8 mouse cellular contexts compared by ENCODE assay signal in genomic region chr13:30085446-30085845, GRCm38 (mm10). TPM values are rescaled to one million over a fixed set of nuclear protein-coding genes. Genes with fewer than 3 reads are reported as not detected.
DNase-seq lines count a peak whose midpoint lies in the region; ATAC-seq and TF ChIP-seq lines count a peak whose summit lies in the region.
"Had no signal": no experiment of that assay in that cellular context is flagged by ENCODE, and none has a peak within 500 bp of the region (broad histone marks: within the 10 kb centered on the region; RNA-seq: fewer than 3 reads in every experiment).

No protein-coding gene starts in this region.

- DNase-seq in left cerebral cortex, adult 2 months (ENCODE audit: extremely low spot score in 1 of 2, low spot score in 2 of 2) = no peak
- no peak for DNase-seq in left cerebral cortex, postnatal 36 days (ENCODE audit: low spot score in 2 of 2)
- DNase-seq in NIH3T3 (ENCODE audit: low read depth) = peak; percentile 1
- DNase-seq in forebrain, postnatal 0 days = no peak
- DNase-seq in midbrain, embryonic 14.5 days = peak; percentile 33
- no peak for DNase-seq in adrenal gland, adult (ENCODE audit: inconsistent age in 2 of 2, low spot score in 1 of 2)
- DNase-seq in T-cell, adult 2 months (ENCODE audit: low spot score) = no peak

- H3K4me2 ChIP-seq in forebrain, postnatal 0 days (ENCODE audit: low read depth) = no peak overlapping the region
- H3K4me2 ChIP-seq in midbrain, embryonic 14.5 days (ENCODE audit: low read length) = no peak overlapping the region

- intact Hi-C loops in left cerebral cortex, adult 2 months (cut with DNase I) = loop anchor here (1.0 to 10.0 kb wide), 4 partner anchors 101 to 1131 kb away; partner anchors contain the start of genes Cdkal1 and Sox4
- intact Hi-C loops in left cerebral cortex, postnatal 36 days (cut with DNase I) = loop anchor here (1.0 to 5.0 kb wide), 2 partner anchors 103 to 230 kb away; partner anchors contain the start of gene Cdkal1

- H3K4me3 ChIP-seq in left cerebral cortex, adult 2 months = peak overlapping the region; percentile 29; the same call in 1 of the 2 replicates
- H3K4me3 ChIP-seq in forebrain, postnatal 0 days (ENCODE audit: low read depth, low read length) = no peak overlapping the region
- H3K4me3 ChIP-seq in midbrain, embryonic 14.5 days (replicated peaks; ENCODE audit: low read depth, low read length) = no peak overlapping the region

- H3K4me1 ChIP-seq in forebrain, postnatal 0 days (ENCODE audit: insufficient read depth) = no peaks in the 10 kb centered on the region
- H3K4me1 ChIP-seq in midbrain, embryonic 14.5 days (ENCODE audit: control insufficient read depth, insufficient read depth, low read length) = no peaks in the 10 kb centered on the region

- H3K9ac ChIP-seq in forebrain, postnatal 0 days = no peak overlapping the region
- H3K9ac ChIP-seq in midbrain, embryonic 14.5 days (replicated peaks; ENCODE audit: low read length) = no peak overlapping the region

- H3K27ac ChIP-seq in left cerebral cortex, adult 2 months = no peak overlapping the region; the same call in 1 of the 2 replicates
- no peak overlapping the region for H3K27ac ChIP-seq in forebrain, postnatal 0 days (ENCODE audit: low read depth, low read length)
- H3K27ac ChIP-seq in midbrain, embryonic 14.5 days (replicated peaks; ENCODE audit: low read depth, low read length) = no peak overlapping the region
- H3K27ac ChIP-seq: macrophage had no signal

- H3K27me3 ChIP-seq in forebrain, postnatal 0 days (ENCODE audit: insufficient read depth, low read length) = no peaks in the 10 kb centered on the region
- H3K27me3 ChIP-seq in midbrain, embryonic 14.5 days (ENCODE audit: control insufficient read depth, insufficient read depth, low read length) = no peaks in the 10 kb centered on the region

- WGBS in forebrain, postnatal 0 days = 64% methylated on average over 4 of the region's 4 CpGs
- 73% methylated on average over 4 of the region's 4 CpGs for WGBS in midbrain, embryonic 14.5 days

- no peak for TF ChIP-seq CTCF in left cerebral cortex, adult 2 months (IDR thresholded peaks at IDR 0.05)
- TF ChIP-seq CTCF in forebrain, postnatal 0 days (IDR thresholded peaks at IDR 0.05; ENCODE audit: low read depth) = no peak

- ATAC-seq in forebrain, postnatal 0 days = peak; percentile 54; the same call in 1 of the 2 replicates
- ATAC-seq in midbrain, embryonic 14.5 days (ENCODE audit: low FRiP score, low TSS enrichment) = no peak

- H3K9me3 ChIP-seq in forebrain, postnatal 0 days (ENCODE audit: low read length) = no peaks in the 10 kb centered on the region
- no peaks in the 10 kb centered on the region for H3K9me3 ChIP-seq in midbrain, embryonic 14.5 days (ENCODE audit: control insufficient read depth, low read length)

- no peaks in the 10 kb centered on the region for H3K36me3 ChIP-seq in forebrain, postnatal 0 days (ENCODE audit: insufficient read depth)
- no peaks in the 10 kb centered on the region for H3K36me3 ChIP-seq in midbrain, embryonic 14.5 days (ENCODE audit: control insufficient read depth, insufficient read depth, low read length)

RNA-seq across cellular contexts. Expression of gene Mboat1, which starts 50.8 kb away (rescaled TPM):
- total RNA-seq in left cerebral cortex, adult 2 months (2021) = under 1 TPM; 0.75 to 0.91 TPM
- 1 to 10 TPM in 1 of 2 experiments, under 1 TPM in 1; 0.75 to 1.1 TPM for total RNA-seq in left cerebral cortex, postnatal 36 days (2021)
- total RNA-seq in forebrain, postnatal 0 days (2014; rRNA removed) = 2.4 and 3.8 TPM in 2 replicates
- 3.4 and 3.5 TPM in 2 replicates for polyA plus RNA-seq in forebrain, postnatal 0 days (2015; fragmentation: Nextera tagmentation; extraction: Ambion mirVana)
- 1.9 TPM in 2 replicates for polyA plus RNA-seq in midbrain, embryonic 14.5 days (2014; fragmentation: Nextera tagmentation; extraction: Ambion mirVana)

Comparison
In these comparisons a context has a peak if more than half of its experiments do, and no peak if none do; other contexts are left out.
1. DNase-seq: peak in NIH3T3 (single experiment) and midbrain, embryonic 14.5 days (single experiment); none in left cerebral cortex, adult 2 months (0 of 2), left cerebral cortex, postnatal 36 days (0 of 2), forebrain, postnatal 0 days (single experiment), adrenal gland, adult (0 of 2) and T-cell, adult 2 months (single experiment).